Mouse (Mus musculus): ENCODE measurements around the gene Capn2. TPM values are rescaled to one million over a fixed set of nuclear protein-coding genes. Genes with fewer than 3 reads are reported as not detected.

Gene Capn2
- total and polyA plus RNA-seq, 3 experiments = 10.6 to 19.3 TPM; not detected in 1

- Histone ChIP-seq H3K4me1 (ENCODE audit: control insufficient read depth in 1 of 2, insufficient read depth in 2 of 2, low read length in 2 of 2) (peaks cover 20 to 44% of the 10 kb centered on the region in 2 experiments), H3K27me3 (ENCODE audit: control insufficient read depth in 1 of 2, insufficient read depth in 2 of 2, low read length in 2 of 2) (no peaks in the 10 kb centered on the region), H3K9ac (ENCODE audit: control insufficient read depth, low read depth, low read length, poor library complexity, severe bottlenecking) (no peak overlapping the region), H3K4me3 (ENCODE audit: control insufficient read depth in 1 of 2, insufficient read depth in 1 of 2, low read depth in 2 of 2, low read length in 2 of 2) (no peak overlapping the region), H3K9me3 (replicated peaks; ENCODE audit: insufficient read depth, low read length) (no peaks in the 10 kb centered on the region), H3K79me2 (ENCODE audit: control insufficient read depth, insufficient read depth, low read length, poor library complexity) (peaks cover 2% of the 10 kb centered on the region; the same call in 1 of the 2 replicates), H3K36me3 (ENCODE audit: control insufficient read depth in 1 of 2, insufficient read depth in 2 of 2, low read length in 2 of 2) (peaks cover 0 to 37% of the 10 kb centered on the region in 2 experiments; a peak in 2 of 4 replicates), H3K27ac (ENCODE audit: control insufficient read depth, low read depth, low read length) (no peak overlapping the region)
- no peak for TF ChIP-seq CHD2 (IDR thresholded peaks at IDR 0.05; ENCODE audit: low read length)
- TF ChIP-seq TAL1 (IDR thresholded peaks at IDR 0.05; ENCODE audit: low read length) = no peak
- no peak for TF ChIP-seq USF2 (IDR thresholded peaks at IDR 0.05; ENCODE audit: borderline replicate concordance in 1 of 2, insufficient read depth in 1 of 2, low read depth in 1 of 2, low read length in 2 of 2)
- no peak for TF ChIP-seq ZMIZ1 (IDR thresholded peaks at IDR 0.05; ENCODE audit: low read depth, low read length)
- TF ChIP-seq MAFK (IDR thresholded peaks at IDR 0.05; ENCODE audit: borderline replicate concordance, low read depth, low read length) = no peak
- no peak for TF ChIP-seq RAD21 (IDR thresholded peaks at IDR 0.05; ENCODE audit: low read depth, low read length)
- TF ChIP-seq MEF2A (IDR thresholded peaks at IDR 0.05; ENCODE audit: extremely low read depth, insufficient replicate concordance, low read depth, low read length, poor library complexity, severe bottlenecking) = no peak
- no peak for TF ChIP-seq MAZ (IDR thresholded peaks at IDR 0.05; ENCODE audit: low read depth, low read length)
- TF ChIP-seq E2F4 (IDR thresholded peaks at IDR 0.05; ENCODE audit: borderline replicate concordance, low read depth, low read length) = no peak
- no peak for TF ChIP-seq USF1 (IDR thresholded peaks at IDR 0.05; ENCODE audit: low read depth, low read length)
- TF ChIP-seq GABPA (IDR thresholded peaks at IDR 0.05; ENCODE audit: low read depth, low read length) = no peak
- TF ChIP-seq NRF1 (IDR thresholded peaks at IDR 0.05; ENCODE audit: insufficient read depth, low read depth, low read length, poor library complexity, severe bottlenecking) = no peak
- no peak for TF ChIP-seq HCFC1 (IDR thresholded peaks at IDR 0.05; ENCODE audit: low read depth, low read length)
- TF ChIP-seq CTCF (IDR thresholded peaks at IDR 0.05 in 2 of 3, conservative IDR thresholded peaks at IDR 0.05 in 1 of 3; ENCODE audit: control insufficient read depth in 1 of 3, insufficient read depth in 1 of 3, low read depth in 2 of 3, low read length in 3 of 3, poor library complexity in 1 of 3, severe bottlenecking in 1 of 3) = no peak
- TF ChIP-seq ETS1 (IDR thresholded peaks at IDR 0.05; ENCODE audit: low read depth, low read length) = no peak
- TF ChIP-seq MAX (IDR thresholded peaks at IDR 0.05; ENCODE audit: low read length) = no peak
- TF ChIP-seq ELF1 (IDR thresholded peaks at IDR 0.05; ENCODE audit: low read depth, low read length) = no peak
- no peak for TF ChIP-seq POLR2A (IDR thresholded peaks at IDR 0.05; ENCODE audit: control insufficient read depth in 1 of 2, insufficient read depth in 1 of 2, low read depth in 1 of 2, low read length in 2 of 2, poor library complexity in 1 of 2)
- TF ChIP-seq POLR2AphosphoS2 (IDR thresholded peaks at IDR 0.05; ENCODE audit: low read length) = no peak
- TF ChIP-seq GATA1 (IDR thresholded peaks at IDR 0.05; ENCODE audit: low read depth, low read length) = no peak
- no peak for DNase-seq (ENCODE audit: low read depth, low spot score)
Measured at GRCm38 (mm10) chr1:182511778-182512177, 5.6 kb downstream of the Capn2 start.

GRCm38 (mm10) chr1:182511073-182511472 lies 6.3 kb downstream of the Capn2 start:
- peaks cover 22 to 45% of the 10 kb centered on the region in 2 experiments for H3K4me1 ChIP-seq (ENCODE audit: control insufficient read depth in 1 of 2, insufficient read depth in 2 of 2, low read length in 2 of 2)
- no peak overlapping the region for H3K27ac ChIP-seq (ENCODE audit: control insufficient read depth, low read depth, low read length)
- no peaks in the 10 kb centered on the region for H3K27me3 ChIP-seq (ENCODE audit: control insufficient read depth in 1 of 2, insufficient read depth in 2 of 2, low read length in 2 of 2)
- H3K36me3 ChIP-seq (ENCODE audit: control insufficient read depth in 1 of 2, insufficient read depth in 2 of 2, low read length in 2 of 2) = peaks cover 0 to 36% of the 10 kb centered on the region in 2 experiments; a peak in 2 of 4 replicates
- no peak overlapping the region for H3K9ac ChIP-seq (ENCODE audit: control insufficient read depth, low read depth, low read length, poor library complexity, severe bottlenecking)
- no peaks in the 10 kb centered on the region for H3K79me2 ChIP-seq (ENCODE audit: control insufficient read depth, insufficient read depth, low read length, poor library complexity)
- no peaks in the 10 kb centered on the region for H3K9me3 ChIP-seq (replicated peaks; ENCODE audit: insufficient read depth, low read length)
- no peak for DNase-seq (ENCODE audit: low read depth, low spot score)
- TF ChIP-seq MAX (IDR thresholded peaks at IDR 0.05; ENCODE audit: low read length) = no peak
- TF ChIP-seq BHLHE40 (IDR thresholded peaks at IDR 0.05; ENCODE audit: borderline replicate concordance, low read depth, low read length) = no peak
- no peak for TF ChIP-seq ELF1 (IDR thresholded peaks at IDR 0.05; ENCODE audit: low read depth, low read length)
- TF ChIP-seq MXI1 (IDR thresholded peaks at IDR 0.05; ENCODE audit: low read depth, low read length) = no peak
- TF ChIP-seq EP300 (IDR thresholded peaks at IDR 0.05; ENCODE audit: low read depth in 1 of 2, low read length in 2 of 2) = no peak
- no peak for TF ChIP-seq NELFE (IDR thresholded peaks at IDR 0.05; ENCODE audit: low read depth, low read length)
- no peak for TF ChIP-seq TAL1 (IDR thresholded peaks at IDR 0.05; ENCODE audit: low read length)
- TF ChIP-seq NRF1 (IDR thresholded peaks at IDR 0.05; ENCODE audit: insufficient read depth, low read depth, low read length, poor library complexity, severe bottlenecking) = no peak
- no peak for TF ChIP-seq RCOR1 (IDR thresholded peaks at IDR 0.05; ENCODE audit: low read depth, low read length)
- TF ChIP-seq ZKSCAN1 (IDR thresholded peaks at IDR 0.05; ENCODE audit: low read depth, low read length) = no peak
- no peak for TF ChIP-seq CHD1 (IDR thresholded peaks at IDR 0.05; ENCODE audit: low read depth, low read length)
- no peak overlapping the region for H3K4me3 ChIP-seq (ENCODE audit: control insufficient read depth in 1 of 2, insufficient read depth in 1 of 2, low read depth in 2 of 2, low read length in 2 of 2)

Data from MEL (cell line).